Mouse (Mus musculus): ENCODE measurements around the gene Phex.
A peak's percentile ranks its signal among the peaks of the same experiment; 100 is the strongest.

The Phex gene

GRCm38 (mm10) chrX:157307411-157307810 lies 107.7 kb downstream of the Phex start:
- peak; percentile 69 for DNase-seq (ENCODE audit: low spot score)

- no peak for DNase-seq (ENCODE audit: low spot score)
Observed at GRCm38 (mm10) chrX:157306796-157307405, 108.2 kb downstream of the Phex start.

GRCm38 (mm10) chrX:157305852-157306232 lies 109.3 kb downstream of the Phex start:
- DNase-seq (ENCODE audit: low spot score): no peak

- no peak for DNase-seq (ENCODE audit: low spot score)
Observed at GRCm38 (mm10) chrX:157305193-157305851, 109.8 kb downstream of the Phex start.

DNA sequence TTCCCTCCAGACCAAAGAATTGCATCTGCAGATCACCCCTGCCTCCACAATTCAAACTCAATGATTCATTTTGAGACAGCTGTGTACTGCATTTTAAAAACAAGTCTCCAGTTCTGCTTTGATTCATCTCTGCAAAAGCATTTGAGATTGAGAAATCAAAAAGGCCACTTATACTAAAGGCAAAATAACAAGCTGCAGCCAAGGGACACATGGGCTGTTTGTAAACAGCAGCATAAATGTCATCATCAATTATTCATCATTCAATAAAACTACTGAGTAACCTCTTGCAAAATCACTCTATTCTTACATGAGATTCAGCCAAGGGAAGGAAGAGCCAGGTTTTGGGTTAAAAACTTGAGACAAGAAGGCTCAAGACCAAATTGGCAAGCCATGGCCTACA lies 122.7 kb downstream of the Phex start:
- DNase-seq (ENCODE audit: low spot score): peak; percentile 73

DNA sequence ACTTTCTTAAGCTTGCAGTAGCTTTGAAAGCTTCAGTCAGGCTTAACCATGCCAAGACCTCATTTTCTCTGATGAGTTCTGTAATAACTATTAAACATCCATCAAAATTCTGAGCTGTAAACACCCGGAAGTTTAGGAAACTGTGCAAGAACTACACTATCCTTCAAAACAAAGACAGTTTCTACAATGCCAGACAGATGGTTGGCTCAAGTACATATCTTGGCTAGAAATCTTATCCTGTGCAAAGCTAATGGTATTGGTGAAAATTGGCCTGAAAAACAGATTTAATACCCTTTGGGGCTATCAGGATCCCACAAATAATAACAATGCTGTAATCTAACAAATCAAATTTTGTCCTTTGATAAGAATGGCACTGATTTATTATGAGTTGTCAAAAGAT lies 138.5 kb downstream of the Phex start:
- DNase-seq (ENCODE audit: low spot score): peak; percentile 50

DNA sequence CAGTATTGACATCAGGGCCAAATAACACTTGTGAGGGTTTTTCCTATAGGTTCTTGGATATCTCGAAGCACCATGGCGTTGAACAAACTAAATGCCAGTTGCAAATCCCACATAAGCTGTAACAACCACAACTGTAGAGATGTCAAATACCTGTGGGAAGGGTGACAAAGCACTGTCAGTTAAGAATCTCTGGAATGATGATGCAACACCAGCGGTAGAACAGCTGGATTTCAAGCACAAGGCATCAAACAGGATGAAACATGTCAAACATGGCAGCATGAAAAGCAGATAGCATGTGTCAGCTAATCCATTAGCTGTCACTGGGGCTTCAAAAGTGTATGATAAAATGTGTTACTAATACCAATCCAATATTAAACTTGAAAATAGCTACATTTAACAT lies 141.8 kb downstream of the Phex start:
- DNase-seq (ENCODE audit: low spot score): no peak

DNA sequence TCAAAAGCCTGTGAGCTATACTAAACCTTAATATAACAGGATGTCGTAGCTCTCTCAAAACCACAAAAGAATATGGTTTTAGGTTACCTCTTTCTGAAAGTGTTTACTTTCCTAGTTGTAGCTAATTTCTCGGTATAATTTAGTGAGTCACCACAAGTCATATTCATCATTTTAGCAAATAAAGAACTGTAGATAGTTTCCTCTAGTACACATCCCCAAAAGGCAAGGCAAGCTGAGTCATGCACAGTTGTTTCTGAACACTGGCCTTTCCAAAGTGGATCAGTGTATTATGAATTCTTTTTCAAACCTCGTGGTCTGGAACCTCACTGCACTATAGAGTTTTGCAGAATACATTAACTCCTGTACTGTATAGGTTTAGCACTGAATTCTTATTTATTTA lies 143.5 kb downstream of the Phex start:
- DNase-seq (ENCODE audit: low spot score): no peak

DNA sequence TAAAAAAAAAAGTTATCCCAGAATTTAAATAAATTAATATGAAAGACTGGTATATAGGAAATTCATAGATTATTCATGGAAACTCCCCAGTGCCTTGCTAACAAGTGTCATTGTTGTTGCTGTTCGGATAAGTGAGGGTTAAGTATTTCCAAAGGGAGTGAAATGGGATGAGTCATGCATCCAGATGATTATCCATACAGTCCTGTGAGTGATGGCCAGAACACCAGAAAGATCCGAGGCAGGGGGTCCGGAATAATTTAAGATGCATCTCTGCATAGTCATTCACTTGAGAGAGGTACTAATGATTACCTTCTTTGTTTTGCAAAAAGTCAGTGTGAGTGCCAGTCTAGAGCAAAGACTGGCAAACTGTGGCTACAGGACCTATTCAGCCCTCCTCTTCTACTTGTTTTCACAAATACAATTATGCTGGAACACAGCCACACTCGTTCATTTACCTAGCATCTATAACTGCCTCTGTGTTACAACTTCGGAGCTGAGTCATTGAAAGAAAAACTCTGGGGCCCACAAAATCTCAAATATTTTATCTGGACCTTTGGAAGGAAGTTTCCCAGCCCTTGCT lies 145.3 kb downstream of the Phex start:
- DNase-seq (ENCODE audit: low spot score): no peak

DNA sequence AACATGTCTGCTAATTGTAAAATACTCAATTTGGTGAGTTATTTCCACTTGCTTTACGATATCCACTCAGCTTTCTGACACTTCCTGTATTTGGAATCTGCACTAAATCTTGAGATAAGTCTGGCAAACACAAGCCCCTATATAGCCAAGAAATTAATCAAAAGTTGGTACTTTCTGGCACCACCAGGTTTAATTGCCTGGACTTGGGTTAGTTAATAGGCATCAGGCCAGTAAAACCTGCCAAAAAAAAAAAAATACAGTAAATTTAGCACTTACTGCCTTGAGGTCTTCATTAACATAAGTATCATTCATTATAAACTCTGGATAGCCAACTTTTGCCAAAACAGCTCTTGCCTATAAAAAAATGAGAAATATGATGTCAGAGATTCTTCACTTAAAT lies 147.0 kb downstream of the Phex start:
- DNase-seq (ENCODE audit: low spot score): no peak

DNA sequence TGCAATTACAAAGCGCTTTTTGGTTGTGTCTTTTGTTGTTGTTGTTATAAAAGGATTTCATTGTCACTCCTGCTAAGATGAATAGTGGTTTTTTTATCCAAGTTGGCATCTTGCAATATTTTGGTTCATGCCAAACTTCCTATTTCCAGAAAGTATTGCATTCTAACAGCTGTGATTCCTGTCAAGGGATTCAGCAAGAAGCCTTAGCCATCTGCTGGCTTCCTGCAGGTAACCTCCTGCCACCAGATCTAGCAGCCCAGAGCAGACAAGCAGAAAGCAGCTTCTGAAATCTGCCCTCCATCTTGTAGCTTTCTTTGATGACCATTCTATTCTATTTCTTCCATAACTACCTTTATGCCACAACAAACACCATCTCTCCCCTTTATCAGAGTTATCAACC lies 212.4 kb downstream of the Phex start:
- peak; percentile 1 for DNase-seq (ENCODE audit: low spot score)

DNA sequence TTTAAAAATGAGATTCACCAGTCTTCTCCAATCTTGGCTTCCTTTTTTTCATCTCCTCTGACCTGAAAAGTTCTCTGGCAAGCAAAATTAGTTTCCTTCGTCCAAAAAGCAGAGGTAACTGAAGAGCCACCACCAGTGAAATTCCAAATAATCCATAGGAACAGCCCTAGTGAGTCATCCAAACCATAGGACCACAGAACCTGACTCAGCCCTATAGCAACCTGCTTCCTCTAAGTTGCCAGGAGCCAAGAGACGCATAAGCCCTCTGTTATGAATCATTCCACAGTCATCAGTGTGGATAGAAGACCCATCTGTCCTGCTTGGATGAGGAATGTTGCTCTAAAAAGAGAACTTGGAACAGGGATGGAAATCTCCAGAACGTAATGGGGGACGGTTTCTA lies 230.9 kb downstream of the Phex start:
- DNase-seq (ENCODE audit: low spot score): no peak

GRCm38 (mm10) chrX:157180845-157181244 lies 234.3 kb downstream of the Phex start:
- no peak for DNase-seq (ENCODE audit: low spot score)

DNA sequence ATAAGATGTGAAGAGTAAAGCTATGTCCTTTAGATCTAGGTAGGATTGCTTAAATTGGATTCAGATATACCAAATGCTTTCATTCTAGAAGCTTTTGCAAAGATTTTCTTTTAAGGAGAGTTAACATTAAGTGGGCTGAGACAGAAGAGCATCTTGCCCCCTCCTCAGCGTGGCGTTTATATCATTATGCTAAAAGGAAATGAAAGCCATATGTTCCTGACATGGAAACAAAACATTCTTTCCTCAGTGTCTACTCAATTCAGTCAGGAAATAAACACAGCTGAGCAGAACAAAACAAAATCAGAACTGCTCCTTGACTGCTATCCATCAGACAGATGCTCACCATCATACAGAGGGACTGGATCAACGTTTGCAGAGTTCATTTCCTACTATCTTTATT lies 251.0 kb downstream of the Phex start:
- DNase-seq (ENCODE audit: low spot score): no peak

GRCm38 (mm10) chrX:157163394-157163793 lies 251.7 kb downstream of the Phex start:
- no peak for DNase-seq (ENCODE audit: low spot score)

DNA sequence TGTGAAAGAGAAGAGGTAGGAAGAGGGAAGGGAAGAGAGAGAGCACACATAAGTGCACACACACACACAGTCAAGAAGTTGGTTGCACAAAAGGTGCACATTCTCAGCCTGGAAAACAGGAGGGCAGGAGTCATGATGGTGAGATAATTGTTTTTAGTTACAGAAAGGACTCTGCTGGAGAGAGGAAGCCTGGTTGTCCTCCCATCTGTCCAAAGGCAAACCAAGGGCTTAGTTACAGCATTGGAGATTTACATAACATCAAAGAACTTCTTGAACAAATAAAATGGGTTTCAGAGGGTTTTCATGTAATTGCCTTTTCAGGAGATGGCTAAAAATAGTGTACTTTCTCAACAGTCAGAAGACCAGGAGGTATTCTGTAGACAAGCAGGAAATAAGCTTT lies 270.4 kb downstream of the Phex start:
- DNase-seq (ENCODE audit: low spot score): no peak

GRCm38 (mm10) chrX:157139601-157140000 lies 275.5 kb downstream of the Phex start:
- DNase-seq (ENCODE audit: low spot score): peak; percentile 26
